8 mouse cellular contexts compared by ENCODE assay signal in genomic region chr4:33923761-33924233, GRCm38 (mm10). TPM values are rescaled to one million over a fixed set of nuclear protein-coding genes. Genes with fewer than 3 reads are reported as not detected.
DNase-seq lines count a peak whose midpoint lies in the region; ATAC-seq lines count a peak whose summit lies in the region.

No protein-coding gene starts in this region.

- H3K9ac ChIP-seq in kidney, embryonic 16.5 days (replicated peaks; ENCODE audit: low read length) = peak overlapping the region; percentile 70
- peak overlapping the region; percentile 62 for H3K9ac ChIP-seq in embryonic facial prominence, embryonic 15.5 days
- peak overlapping the region; percentile 92 for H3K9ac ChIP-seq in midbrain, embryonic 13.5 days (replicated peaks)

- H3K4me1 ChIP-seq in kidney, embryonic 16.5 days (ENCODE audit: insufficient read depth, low read length) = peaks cover 10% of the 10 kb centered on the region
- peaks cover 15% of the 10 kb centered on the region for H3K4me1 ChIP-seq in embryonic facial prominence, embryonic 15.5 days
- peaks cover 14% of the 10 kb centered on the region for H3K4me1 ChIP-seq in midbrain, embryonic 13.5 days (replicated peaks)

- no peak for DNase-seq in kidney, adult 18-20 months
- peak; percentile 58 for DNase-seq in brain, adult 2 months (ENCODE audit: low read depth, low spot score)
- DNase-seq in kidney, postnatal 14 days = peak; percentile 2
- DNase-seq in natural killer cell, adult 2 months (ENCODE audit: low spot score in 2 of 2) = no peak

- H3K4me2 ChIP-seq in kidney, embryonic 16.5 days (replicated peaks; ENCODE audit: low read depth, low read length) = peak overlapping the region; percentile 98
- peak overlapping the region; percentile 98 for H3K4me2 ChIP-seq in embryonic facial prominence, embryonic 15.5 days (replicated peaks)
- H3K4me2 ChIP-seq in midbrain, embryonic 13.5 days (replicated peaks) = peak overlapping the region; percentile 86

- peak; percentile 69; the same call in 1 of the 2 replicates for ATAC-seq in kidney, embryonic 16.5 days (ENCODE audit: low FRiP score, low TSS enrichment)
- peak; percentile 26; the same call in 1 of the 2 replicates for ATAC-seq in embryonic facial prominence, embryonic 15.5 days (ENCODE audit: insufficient number of reproducible peaks, low FRiP score, low TSS enrichment, low read depth)
- peak; percentile 67 for ATAC-seq in midbrain, embryonic 13.5 days
- ATAC-seq in granulocyte monocyte progenitor cell, adult 5-6 weeks (replicated peaks; ENCODE audit: poor library complexity, severe bottlenecking) = no peak; the same call in 1 of the 2 replicates

- 1% methylated on average over 44 of the region's 55 CpGs for WGBS in kidney, embryonic 16.5 days
- under 1% methylated on average over 51 of the region's 55 CpGs for WGBS in embryonic facial prominence, embryonic 15.5 days
- 1% methylated on average over 46 of the region's 55 CpGs for WGBS in midbrain, embryonic 13.5 days

- no peaks in the 10 kb centered on the region for H3K9me3 ChIP-seq in kidney, embryonic 16.5 days (ENCODE audit: low read length)
- no peaks in the 10 kb centered on the region for H3K9me3 ChIP-seq in embryonic facial prominence, embryonic 15.5 days (replicated peaks)
- no peaks in the 10 kb centered on the region for H3K9me3 ChIP-seq in midbrain, embryonic 13.5 days

- H3K27ac ChIP-seq in kidney, embryonic 16.5 days (ENCODE audit: low read length) = no peak overlapping the region
- H3K27ac ChIP-seq in embryonic facial prominence, embryonic 15.5 days (replicated peaks) = peak overlapping the region; percentile 12
- peak overlapping the region; percentile 95 for H3K27ac ChIP-seq in midbrain, embryonic 13.5 days

- peak overlapping the region; percentile 67 for H3K4me3 ChIP-seq in kidney, embryonic 16.5 days (ENCODE audit: low read length)
- peak overlapping the region; percentile 57 for H3K4me3 ChIP-seq in embryonic facial prominence, embryonic 15.5 days (replicated peaks)
- H3K4me3 ChIP-seq in midbrain, embryonic 13.5 days (replicated peaks) = peak overlapping the region; percentile 70

- peaks cover 49% of the 10 kb centered on the region for H3K27me3 ChIP-seq in kidney, embryonic 16.5 days (ENCODE audit: insufficient read depth, low read length)
- H3K27me3 ChIP-seq in embryonic facial prominence, embryonic 15.5 days = peaks cover 20% of the 10 kb centered on the region
- H3K27me3 ChIP-seq in midbrain, embryonic 13.5 days = peaks cover 26% of the 10 kb centered on the region

- no peaks in the 10 kb centered on the region for H3K36me3 ChIP-seq in kidney, embryonic 16.5 days (ENCODE audit: insufficient read depth, low read length)
- no peaks in the 10 kb centered on the region for H3K36me3 ChIP-seq in embryonic facial prominence, embryonic 15.5 days
- no peaks in the 10 kb centered on the region for H3K36me3 ChIP-seq in midbrain, embryonic 13.5 days

RNA-seq across cellular contexts. Expression of gene Cnr1, which starts 0.6 kb away (rescaled TPM):
- 0.45 and 0.58 TPM in 2 replicates for polyA plus RNA-seq in kidney, embryonic 16.5 days (2015; fragmentation: Nextera tagmentation; extraction: Ambion mirVana)
- polyA plus RNA-seq in embryonic facial prominence, embryonic 15.5 days (2015; fragmentation: Nextera tagmentation; extraction: Ambion mirVana) = 3.5 and 3.9 TPM in 2 replicates
- polyA plus RNA-seq in midbrain, embryonic 13.5 days (2015; fragmentation: Nextera tagmentation; extraction: Ambion mirVana) = 43.9 and 47.1 TPM in 2 replicates
- total RNA-seq in granulocyte monocyte progenitor cell, adult 5-6 weeks (2014; fragmentation: Nextera tagmentation) = not detected in 2 replicates
- total RNA-seq in granulocyte monocyte progenitor cell, adult 5-6 weeks (2017) = not detected in 2 replicates

Comparison
In these comparisons a context has a peak if more than half of its experiments do, and no peak if none do; other contexts are left out.
1. DNase-seq: peak in brain, adult 2 months (single experiment) and kidney, postnatal 14 days (single experiment); none in kidney, adult 18-20 months (single experiment) and natural killer cell, adult 2 months (0 of 2).
2. Peak in every context shown above with its lines, with median percentiles within 50 percentile points of each other: H3K4me2 ChIP-seq, H3K4me3 ChIP-seq and H3K9ac ChIP-seq.